Mouse (Mus musculus): ENCODE results near the gene Rtl8b. TPM values are rescaled to one million over a fixed set of nuclear protein-coding genes. Genes with fewer than 3 reads are reported as not detected.
A peak's percentile ranks its signal among the peaks of the same experiment; 100 is the strongest.
"Not testable (repeated sequence)": the region's sequence is repeated elsewhere in the genome, so short reads cannot be mapped to it uniquely, and the experiment has no call there.

Gene Rtl8b
- polyA plus RNA-seq, 1 experiment, result 13.9 TPM

GRCm38 (mm10) chrX:53670696-53671095, 488 bp upstream of the Rtl8b start:
- not testable (repeated sequence) for H3K4me1 ChIP-seq (ENCODE audit: control insufficient read depth, insufficient read depth, low read length); H3K4me3 ChIP-seq (replicated peaks; ENCODE audit: control insufficient read depth, low read depth, low read length); H3K27ac ChIP-seq (ENCODE audit: control insufficient read depth, insufficient read depth, low read depth, low read length, poor library complexity)
- 35% methylated on average over 4 of the region's 4 CpGs for WGBS

- no CpG with 5 or more reads among the region's 36 CpGs for WGBS
- H3K27ac ChIP-seq (ENCODE audit: control insufficient read depth, insufficient read depth, low read depth, low read length, poor library complexity); H3K4me3 ChIP-seq (replicated peaks; ENCODE audit: control insufficient read depth, low read depth, low read length); H3K4me1 ChIP-seq (ENCODE audit: control insufficient read depth, insufficient read depth, low read length): not testable (repeated sequence)
Observed at GRCm38 (mm10) chrX:53669557-53670270, 494 bp downstream of the Rtl8b start.

- not testable (repeated sequence) for H3K4me3 ChIP-seq (replicated peaks; ENCODE audit: control insufficient read depth, low read depth, low read length); H3K4me1 ChIP-seq (ENCODE audit: control insufficient read depth, insufficient read depth, low read length); H3K27ac ChIP-seq (ENCODE audit: control insufficient read depth, insufficient read depth, low read depth, low read length, poor library complexity)
- WGBS, result 54% methylated on average over 4 of the region's 4 CpGs
Observed at GRCm38 (mm10) chrX:53652917-53653316, 17.3 kb downstream of the Rtl8b start.

- 77% methylated on average over 6 of the region's 6 CpGs for WGBS
- H3K4me1 ChIP-seq (ENCODE audit: control insufficient read depth, insufficient read depth, low read length), result no peaks in the 10 kb centered on the region
- TF ChIP-seq POLR2A (IDR thresholded peaks at IDR 0.05; ENCODE audit: borderline replicate concordance, control insufficient read depth, low read depth, low read length) (no peak), CTCF (IDR thresholded peaks at IDR 0.05; ENCODE audit: control insufficient read depth, insufficient read depth, low read length) (no peak)
- H3K27ac ChIP-seq (ENCODE audit: control insufficient read depth, insufficient read depth, low read depth, low read length, poor library complexity), result no peak overlapping the region
- H3K4me3 ChIP-seq (replicated peaks; ENCODE audit: control insufficient read depth, low read depth, low read length), result no peak overlapping the region
Observed at GRCm38 (mm10) chrX:53645885-53646284, 24.3 kb downstream of the Rtl8b start.

GRCm38 (mm10) chrX:53642980-53643961, 26.9 kb downstream of the Rtl8b start, which contains the start of gene Rtl8a:
Rtl8a (minus strand) TSS chrX:53643682.
- not testable (repeated sequence) for H3K27ac ChIP-seq (ENCODE audit: control insufficient read depth, insufficient read depth, low read depth, low read length, poor library complexity); H3K4me1 ChIP-seq (ENCODE audit: control insufficient read depth, insufficient read depth, low read length)
- peak within 1 kb of the TSS; percentile 24 for H3K4me3 ChIP-seq (replicated peaks; ENCODE audit: control insufficient read depth, low read depth, low read length)
- WGBS, result 15% methylated on average over 11 of the region's 50 CpGs

- not testable (repeated sequence) for H3K27ac ChIP-seq (ENCODE audit: control insufficient read depth, insufficient read depth, low read depth, low read length, poor library complexity); H3K4me1 ChIP-seq (ENCODE audit: control insufficient read depth, insufficient read depth, low read length); H3K4me3 ChIP-seq (replicated peaks; ENCODE audit: control insufficient read depth, low read depth, low read length)
- 85% methylated on average over 4 of the region's 4 CpGs for WGBS
Observed at GRCm38 (mm10) chrX:53642604-53642979, 27.6 kb downstream of the Rtl8b start.

- WGBS, result 57% methylated on average over 3 of the region's 3 CpGs
- H3K27ac ChIP-seq (ENCODE audit: control insufficient read depth, insufficient read depth, low read depth, low read length, poor library complexity); H3K4me3 ChIP-seq (replicated peaks; ENCODE audit: control insufficient read depth, low read depth, low read length); H3K4me1 ChIP-seq (ENCODE audit: control insufficient read depth, insufficient read depth, low read length): not testable (repeated sequence)
Observed at GRCm38 (mm10) chrX:53638107-53638506, 32.1 kb downstream of the Rtl8b start.

Other genes with a start within 250 kb of the Rtl8b start
- not detected in 2 replicates for gene Etd, start 235.5 kb downstream of the Rtl8b start, polyA plus RNA-seq (2011; ENCODE audit: insufficient read depth, insufficient read length, low replicate concordance, missing spikeins)
- gene Rtl8c, start 62.4 kb downstream of the Rtl8b start, polyA plus RNA-seq (2011; ENCODE audit: insufficient read depth, insufficient read length, low replicate concordance, missing spikeins), result 3.4 and 5.6 TPM in 2 replicates
- gene Gm14597, start 61.4 kb downstream of the Rtl8b start, polyA plus RNA-seq (2011; ENCODE audit: insufficient read depth, insufficient read length, low replicate concordance, missing spikeins), result not detected in 2 replicates
- gene Rtl8a, start 26.7 kb downstream of the Rtl8b start, polyA plus RNA-seq (2011; ENCODE audit: insufficient read depth, insufficient read length, low replicate concordance, missing spikeins), result 13.9 TPM in 1 of 2 replicates, not detected in the other
- gene 4930502E18Rik, start 54.4 kb upstream of the Rtl8b start, polyA plus RNA-seq (2011; ENCODE audit: insufficient read depth, insufficient read length, low replicate concordance, missing spikeins), result not detected in 2 replicates
- gene 1700013H16Rik, start 87.4 kb upstream of the Rtl8b start, polyA plus RNA-seq (2011; ENCODE audit: insufficient read depth, insufficient read length, low replicate concordance, missing spikeins), result not detected in 2 replicates
- gene Zfp36l3, start 106.0 kb upstream of the Rtl8b start, polyA plus RNA-seq (2011; ENCODE audit: insufficient read depth, insufficient read length, low replicate concordance, missing spikeins), result not detected in 2 replicates
- not detected in 2 replicates for gene Xlr, start 127.3 kb upstream of the Rtl8b start, polyA plus RNA-seq (2011; ENCODE audit: insufficient read depth, insufficient read length, low replicate concordance, missing spikeins)

All from bone marrow, adult 2 months (tissue).